Mouse (Mus musculus): ENCODE results near the gene Map3k15.

DNA sequence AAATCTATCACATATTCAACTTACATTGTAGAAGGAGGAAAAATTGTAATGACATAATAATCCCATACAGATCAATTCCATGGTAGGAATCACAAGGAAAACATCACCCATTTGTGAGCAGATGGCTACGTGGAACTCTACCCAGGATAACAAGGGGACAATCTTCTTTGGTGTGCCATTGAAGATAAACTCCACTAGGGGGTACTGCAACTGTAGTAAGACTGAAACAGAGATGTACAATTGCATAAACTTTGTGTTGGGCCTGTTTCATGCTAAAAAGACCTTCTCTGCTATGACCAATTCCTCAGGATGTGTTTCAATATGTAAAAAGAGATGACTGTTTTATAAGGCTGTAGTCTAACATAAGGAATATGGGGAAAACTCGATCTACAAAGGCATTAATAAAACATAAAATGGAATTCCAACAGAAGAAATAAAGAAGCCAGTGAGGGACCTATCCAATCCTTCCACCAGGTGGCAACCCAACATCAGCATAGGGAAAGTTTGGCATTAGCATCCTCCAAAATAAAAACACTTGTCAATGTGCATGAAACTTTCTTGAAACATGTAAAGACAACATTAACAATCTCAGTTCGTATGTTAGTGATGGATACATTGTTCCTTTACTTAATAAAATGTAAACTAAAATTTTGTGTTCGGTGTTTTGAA is 165.0 kb downstream of the Map3k15 start:
- no peak for TF ChIP-seq GATA1 (IDR thresholded peaks at IDR 0.05; ENCODE audit: low read length)
- no peak for TF ChIP-seq TAL1 (IDR thresholded peaks at IDR 0.05; ENCODE audit: low read length)
